Mouse (Mus musculus) adrenal gland, postnatal 25 days (tissue): ENCODE results near the gene Bptf. TPM values are rescaled to one million over a fixed set of nuclear protein-coding genes. Genes with fewer than 3 reads are reported as not detected.
"Not testable (repeated sequence)": the region's sequence is repeated elsewhere in the genome, so short reads cannot be mapped to it uniquely, and the experiment has no call there.

Experiments used
- DNase-seq: peaks from one replicate; pipeline ENCODE4 v3.0.0; 2021; ENCODE audit warnings: mixed read lengths
- total RNA-seq: library from RNA; stranded (reverse); gene quantifications from 2 replicates; pipeline ENCODE4 v1.2.3, GENCODE M21; 2021

Bptf gene
- total RNA-seq, 1 experiment from 2014 or later: 52.9 TPM

DNA sequence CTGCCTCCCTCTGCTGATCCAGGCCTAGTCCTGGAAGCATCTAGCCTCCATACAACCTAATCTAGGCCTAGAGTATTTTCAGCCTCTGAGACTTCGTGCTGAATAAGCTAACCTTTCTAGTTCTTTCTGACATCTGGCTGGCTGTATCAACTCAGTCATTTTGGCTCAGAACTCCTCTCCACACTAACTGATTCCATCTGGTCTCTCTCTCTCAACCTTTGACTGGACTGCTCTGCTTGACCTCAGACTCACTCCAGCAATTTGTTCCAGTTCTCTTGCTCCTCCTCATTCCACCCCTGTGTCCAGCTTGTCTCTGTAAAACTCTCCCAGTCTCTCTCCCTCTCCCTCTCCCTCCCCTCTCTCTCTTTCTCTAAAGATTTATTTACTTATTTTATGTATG, 115.0 kb downstream of the Bptf start:
- DNase-seq: no peak

GRCm38 (mm10) chr11:107015535-107016187, 116.3 kb downstream of the Bptf start:
- DNase-seq: not testable (repeated sequence)

DNA sequence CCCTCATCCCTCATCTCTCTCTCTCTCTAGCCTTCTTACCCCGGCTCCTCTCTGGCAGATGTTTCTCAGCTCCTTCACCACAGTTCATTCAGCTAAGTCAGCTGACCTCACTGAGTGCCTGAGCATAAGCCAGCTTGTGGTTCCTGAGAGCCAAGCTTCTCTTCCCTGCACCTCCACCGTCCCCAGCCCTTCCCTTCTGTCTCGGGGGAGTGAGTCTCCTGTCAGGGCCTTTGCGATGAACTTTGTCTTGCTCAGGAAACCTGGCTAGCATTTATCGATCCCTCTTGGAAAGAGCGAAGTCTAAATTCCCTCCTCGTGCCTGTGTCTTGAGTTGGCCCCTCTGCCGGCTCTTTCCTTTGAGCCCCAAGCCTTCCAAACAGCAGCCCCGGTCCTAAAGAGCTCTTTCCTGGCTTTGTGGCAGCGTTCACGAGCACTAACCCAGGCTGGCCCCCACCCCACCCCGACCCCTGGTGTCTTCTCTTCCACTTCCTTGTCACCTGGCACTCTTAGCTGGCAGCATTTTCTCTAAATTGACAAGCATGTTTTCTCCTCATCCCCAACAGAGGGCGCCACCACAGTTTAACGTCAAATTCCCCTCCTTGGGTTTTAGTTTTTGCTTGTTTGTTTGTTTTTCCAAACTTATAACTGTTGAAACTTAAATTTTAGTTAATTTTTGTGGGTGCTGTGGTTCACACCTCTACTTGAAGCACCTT, 117.2 kb downstream of the Bptf start:
- peak; percentile 16 for DNase-seq

GRCm38 (mm10) chr11:107014020-107014585, 117.8 kb downstream of the Bptf start:
- no peak for DNase-seq

GRCm38 (mm10) chr11:107012324-107013017, 119.5 kb downstream of the Bptf start:
- DNase-seq: peak; percentile 97

- DNase-seq: no peak
Measured at GRCm38 (mm10) chr11:107011669-107012323, 120.1 kb downstream of the Bptf start.

DNA sequence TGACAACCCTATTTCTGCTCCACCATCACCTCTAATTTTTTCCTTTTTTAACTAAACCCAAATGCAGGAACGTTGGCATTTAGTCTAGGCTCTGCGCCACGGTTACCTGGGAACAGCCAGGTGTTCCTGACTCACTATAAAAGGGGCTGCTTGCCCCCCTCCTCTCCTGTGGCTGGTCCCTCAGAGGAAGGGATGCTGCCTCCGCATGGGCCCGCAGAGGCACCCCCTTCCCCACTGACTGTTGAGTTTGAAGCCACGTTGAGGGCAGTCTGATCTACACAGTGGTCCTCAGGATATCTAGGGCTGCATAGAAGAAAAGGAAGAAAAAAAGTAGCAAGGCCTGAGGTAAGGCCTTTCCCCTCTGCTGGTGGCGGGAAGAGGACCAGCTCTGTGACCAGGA, 120.8 kb downstream of the Bptf start:
- no peak for DNase-seq

GRCm38 (mm10) chr11:107010447-107010846, 121.5 kb downstream of the Bptf start:
- DNase-seq: no peak

- peak; percentile 16 for DNase-seq
Measured at GRCm38 (mm10) chr11:107005538-107005937, 126.4 kb downstream of the Bptf start.

GRCm38 (mm10) chr11:107001760-107002675, 129.9 kb downstream of the Bptf start:
- no peak for DNase-seq

DNA sequence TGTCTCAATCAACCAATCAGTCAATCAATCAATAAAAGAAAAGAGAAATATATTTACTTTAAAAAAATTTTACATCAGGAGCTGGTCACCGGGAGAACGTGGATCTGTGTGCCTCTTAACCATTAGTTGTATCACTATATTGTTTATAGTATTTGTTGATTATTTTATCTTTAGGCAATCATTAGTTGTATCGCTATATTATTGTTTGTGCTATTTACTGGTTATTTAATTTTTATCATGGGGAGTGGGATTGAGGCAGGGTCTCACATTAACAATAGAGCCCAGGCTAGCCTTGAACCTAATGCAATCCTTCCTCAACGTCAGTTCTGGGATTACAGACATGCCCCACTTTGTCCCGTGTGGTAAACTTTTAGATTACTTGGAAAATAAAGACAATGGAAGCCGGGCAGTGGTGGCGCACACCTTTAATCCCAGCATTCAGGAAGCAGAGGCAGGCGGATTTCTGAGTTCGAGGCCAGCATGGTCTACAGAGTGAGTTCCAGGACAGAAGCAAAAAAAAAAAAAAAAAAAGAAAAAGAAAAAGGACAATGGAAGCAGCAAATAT, 131.9 kb downstream of the Bptf start:
- DNase-seq: no peak

DNA sequence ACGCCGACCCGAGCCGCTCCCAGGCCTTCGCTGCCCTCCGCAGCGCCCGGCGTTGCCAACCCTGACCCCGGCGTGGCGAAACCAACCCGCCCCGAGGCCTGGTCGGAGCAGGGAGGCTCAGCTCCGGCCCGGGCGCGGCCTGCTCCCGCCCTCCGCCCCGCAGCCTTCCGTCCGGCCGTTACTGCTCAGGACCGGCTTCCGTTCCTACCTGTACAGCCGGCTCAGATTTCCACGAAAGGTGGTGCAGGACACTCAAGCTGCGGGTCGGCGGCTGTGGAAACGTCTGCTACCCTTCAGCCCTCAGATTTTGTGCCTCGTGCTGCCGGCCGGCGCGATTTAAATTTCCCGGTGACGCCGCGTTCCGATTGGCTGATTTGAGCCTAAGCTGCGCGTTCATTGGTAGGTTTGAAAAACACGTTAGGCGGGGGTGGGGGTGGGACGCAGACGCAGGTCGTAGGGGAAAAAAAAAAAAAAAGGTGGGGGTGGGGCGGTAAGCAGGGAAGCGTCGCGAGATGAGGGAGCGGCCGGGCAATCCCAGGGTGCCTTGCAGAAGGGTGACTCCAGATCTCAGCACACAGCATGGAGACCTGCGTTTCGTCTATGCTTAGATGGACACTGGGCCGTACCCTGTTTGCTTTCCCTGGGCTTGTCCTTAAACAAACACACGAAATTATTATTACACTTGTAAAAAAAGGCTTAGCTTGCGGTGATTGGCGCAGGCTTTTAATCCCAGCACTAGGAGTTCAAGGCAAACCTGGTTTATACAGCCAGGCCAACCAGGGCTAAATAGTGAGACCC, 132.6 kb downstream of the Bptf start, which contains the start of gene Kpna2:
Gene Kpna2 (minus strand): TSS at position 391 of the 798 bp plus-strand sequence.
- peak; percentile 90 for DNase-seq

DNA sequence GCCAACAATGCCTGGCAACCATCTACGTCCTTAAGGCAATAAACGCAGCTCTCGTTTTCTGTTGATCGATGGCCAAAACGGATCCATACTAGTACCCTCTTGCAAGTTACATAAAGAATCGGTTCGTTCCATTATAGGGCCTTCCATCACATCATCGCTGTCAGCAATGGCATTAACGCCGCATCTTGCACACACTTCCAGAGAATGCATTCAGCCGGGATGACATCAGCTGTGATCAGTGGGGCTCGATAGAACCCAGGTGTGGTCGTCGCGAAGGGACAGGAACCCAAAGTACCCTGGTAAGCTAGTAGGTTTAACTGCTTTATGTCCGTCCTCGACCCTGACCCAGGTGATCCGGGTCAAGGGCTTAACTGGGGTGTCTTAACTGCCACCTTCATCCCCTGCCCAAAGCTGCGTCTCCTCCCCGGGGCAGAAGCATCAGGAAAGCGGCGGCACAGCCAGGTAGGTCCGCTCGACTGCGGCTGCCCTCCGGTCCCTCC, 133.2 kb downstream of the Bptf start:
- no peak for DNase-seq

- DNase-seq: no peak
Measured at GRCm38 (mm10) chr11:106997976-106998375, 134.0 kb downstream of the Bptf start.

GRCm38 (mm10) chr11:106996492-106996891, 135.4 kb downstream of the Bptf start:
- DNase-seq: not testable (repeated sequence)

DNA sequence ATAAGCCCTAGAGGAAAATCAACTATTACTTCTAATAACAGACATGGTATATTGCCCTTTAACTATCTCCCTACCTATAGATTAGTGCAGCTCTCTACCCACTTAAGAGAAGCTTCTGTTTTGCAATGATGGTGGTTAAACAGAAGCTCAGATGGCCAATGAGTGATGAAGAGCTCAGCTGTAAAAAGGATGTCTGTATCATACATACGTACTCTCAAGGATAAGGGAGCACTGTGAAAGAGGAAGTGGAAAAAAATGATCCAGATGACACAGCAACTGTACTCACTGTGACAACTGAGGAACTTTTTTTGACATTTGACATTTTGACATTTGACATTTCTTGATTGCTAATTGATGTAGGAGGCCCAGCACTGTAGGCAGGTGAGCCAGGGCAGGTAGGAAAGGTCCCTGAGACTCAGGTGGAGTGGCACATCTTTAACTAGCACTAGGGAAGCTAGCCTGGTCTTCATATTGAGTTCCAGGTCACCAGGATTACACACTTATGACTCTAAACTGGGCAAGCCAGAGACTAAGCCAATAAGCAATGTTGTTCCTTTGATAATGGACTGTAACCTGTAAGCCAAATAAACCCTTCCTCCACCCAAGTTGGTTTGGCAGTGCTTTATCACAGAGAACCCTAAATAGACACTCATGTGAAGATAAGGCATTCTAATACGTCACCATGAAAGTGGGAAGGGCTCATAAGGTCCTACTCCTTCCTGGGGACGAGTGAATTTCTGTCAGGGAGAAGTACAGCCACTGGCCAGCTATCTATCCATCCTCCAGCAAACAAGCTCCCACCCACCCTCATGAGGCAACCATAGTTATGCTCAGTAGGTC, 137.5 kb downstream of the Bptf start:
- DNase-seq: no peak

DNA sequence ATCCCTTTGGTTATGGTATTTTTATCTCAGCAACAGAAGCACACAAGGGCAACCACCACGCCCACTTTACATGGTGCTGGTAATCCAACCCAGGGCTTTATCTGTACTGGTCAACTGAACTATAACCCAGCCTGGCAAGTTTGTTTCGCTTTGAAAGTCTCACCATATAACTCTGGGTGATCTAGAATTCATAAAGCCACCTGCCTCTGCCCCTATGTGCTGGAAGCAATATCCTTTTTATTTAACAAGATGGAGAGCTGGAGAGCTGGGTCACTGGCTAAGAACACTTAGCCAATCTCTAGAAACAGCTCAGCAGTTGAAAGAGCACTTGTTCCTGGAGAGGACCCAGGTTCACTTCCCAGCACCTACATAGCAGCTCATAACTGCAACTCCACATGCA, 144.5 kb downstream of the Bptf start:
- no peak for DNase-seq

- DNase-seq: not testable (repeated sequence)
Measured at GRCm38 (mm10) chr11:106985979-106986604, 145.8 kb downstream of the Bptf start.
